Mouse (Mus musculus): ENCODE results near the gene Zscan26. TPM values are rescaled to one million over a fixed set of nuclear protein-coding genes. Genes with fewer than 3 reads are reported as not detected.
A peak's percentile ranks its signal among the peaks of the same experiment; 100 is the strongest.

Gene Zscan26
- total and polyA plus RNA-seq, 3 experiments: 14.2 to 20.9 (median 14.8) TPM

DNA sequence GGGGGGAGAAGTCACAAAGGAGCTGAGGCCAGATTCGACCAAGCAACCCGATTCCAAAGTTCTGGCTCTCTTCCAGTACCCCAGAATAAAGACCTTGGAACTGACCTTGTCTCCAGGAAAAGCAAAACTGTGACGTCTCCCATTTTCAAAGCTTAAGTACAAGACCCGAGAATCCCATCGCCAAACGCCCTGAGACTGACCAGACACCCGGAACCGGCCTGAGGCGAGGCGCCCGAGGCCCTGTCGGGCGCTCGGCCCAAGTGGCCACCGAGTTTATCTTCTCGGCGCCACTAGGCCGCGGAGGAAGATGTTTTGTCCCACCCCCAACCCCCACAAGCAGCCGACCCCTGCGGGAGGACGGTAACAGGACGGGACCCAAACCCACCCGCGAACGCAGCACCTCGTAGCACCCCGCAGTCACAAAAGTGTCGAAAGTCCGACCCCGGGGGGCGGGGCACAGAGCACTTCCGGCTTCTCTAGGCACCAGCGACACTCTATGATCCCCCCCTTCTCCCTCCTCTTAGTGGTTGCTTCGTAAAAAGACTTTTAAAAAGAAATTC is 51.2 kb downstream of the Zscan26 start, which contains the start of gene Zkscan3:
Gene Zkscan3, minus strand, starts transcription at position 469 of the 560 bp plus-strand sequence.
- Histone ChIP-seq H3K79me2 (replicated peaks; ENCODE audit: control insufficient read depth, extremely low read depth, insufficient read depth, poor library complexity, severe bottlenecking) (peaks cover 18% of the 10 kb centered on the region), H3K36me3 (replicated peaks in 1 of 2; ENCODE audit: control insufficient read depth in 1 of 2, insufficient read depth in 1 of 2, low read length in 1 of 2) (peaks cover 17 to 31% of the 10 kb centered on the region in 2 experiments), H3K9me3 (replicated peaks; ENCODE audit: low read length) (no peaks in the 10 kb centered on the region), H3K27me3 (replicated peaks) (no peaks in the 10 kb centered on the region), H3K27ac (ENCODE audit: insufficient read depth, low read depth) (no peak within 1 kb of the TSS), H3K4me3 (replicated peaks in 1 of 3; ENCODE audit: low read depth in 2 of 3, low read length in 2 of 3, poor library complexity in 1 of 3) (peak within 1 kb of the TSS; percentile 69 to 76 (median 75)), H3K4me2 (ENCODE audit: insufficient read depth, low read depth, poor library complexity, severe bottlenecking) (peak within 1 kb of the TSS; percentile 86), H3K9ac (ENCODE audit: insufficient read depth, low read depth) (peak within 1 kb of the TSS; percentile 96), H3K4me1 (ENCODE audit: control insufficient read depth in 1 of 2, insufficient read depth in 2 of 2) (peaks cover 0 to 38% of the 10 kb centered on the region in 2 experiments; a peak in 2 of 4 replicates)
- peak; percentile 77 for DNase-seq (ENCODE audit: extremely low read depth)
- TF ChIP-seq MAZ (IDR thresholded peaks at IDR 0.05; ENCODE audit: low read depth, low read length) (peak; percentile 89), MYC (IDR thresholded peaks at IDR 0.05; ENCODE audit: low read depth, low read length) (no peak), ETS1 (conservative IDR thresholded peaks at IDR 0.05; ENCODE audit: low read depth, low read length) (no peak), CHD2 (IDR thresholded peaks at IDR 0.05; ENCODE audit: low read length) (no peak), TCF12 (IDR thresholded peaks at IDR 0.05; ENCODE audit: low read depth, low read length) (peak; percentile 88), KAT2A (IDR thresholded peaks at IDR 0.05; ENCODE audit: insufficient replicate concordance, low read length) (0 out of 2 replicates have a peak, but pooled peaks have one; percentile 60), MXI1 (IDR thresholded peaks at IDR 0.05; ENCODE audit: low read depth, low read length) (peak; percentile 58; the same call in 1 of the 2 replicates), POLR2A (IDR thresholded peaks at IDR 0.05; ENCODE audit: low read depth, low read length) (peak; percentile 89), ZC3H11A (IDR thresholded peaks at IDR 0.05; ENCODE audit: low read depth, low read length) (no peak), ZNF384 (IDR thresholded peaks at IDR 0.05; ENCODE audit: low read depth, low read length) (peak; percentile 32; the same call in 1 of the 2 replicates), IRF4 (IDR thresholded peaks at IDR 0.05; ENCODE audit: low read depth, low read length) (peak; percentile 48; the same call in 1 of the 2 replicates), ELF1 (IDR thresholded peaks at IDR 0.05; ENCODE audit: low read depth, low read length) (peak; percentile 90), BHLHE40 (IDR thresholded peaks at IDR 0.05; ENCODE audit: low read depth, low read length) (no peak), NELFE (IDR thresholded peaks at IDR 0.05; ENCODE audit: low read depth, low read length) (peak; percentile 72), JUN (IDR thresholded peaks at IDR 0.05; ENCODE audit: insufficient read depth, low read depth, low read length) (no peak), TBP (conservative IDR thresholded peaks at IDR 0.05; ENCODE audit: low read depth, low read length) (peak; percentile 76; the same call in 1 of the 2 replicates), USF2 (conservative IDR thresholded peaks at IDR 0.05; ENCODE audit: low read depth, low read length) (no peak), MAX (IDR thresholded peaks at IDR 0.05; ENCODE audit: low read length) (no peak; the same call in 1 of the 2 replicates), SIN3A (IDR thresholded peaks at IDR 0.05; ENCODE audit: low read length) (peak; percentile 85), HCFC1 (IDR thresholded peaks at IDR 0.05; ENCODE audit: low read depth, low read length) (peak; percentile 83)
- in situ Hi-C loops (cut with MboI; ENCODE audit: low pct_ligation_motif_present, low pct_unique_long_range_greater_than_20kb, low sequenced_read_pairs): loop anchor here (10.0 to 25.0 kb wide), 2 partner anchors 52 to 610 kb away; partner anchors contain the start of genes Prss16 and Zscan26
- dilution Hi-C loops (cut with MboI; ENCODE audit: extremely low pct_ligation_motif_present, extremely low pct_unique_long_range_greater_than_20kb, low sequenced_read_pairs): no loop called here
